Mouse (Mus musculus) gastrocnemius, adult 2 months (tissue): ENCODE measurements at regions not wholly inside any gene's neighbourhood (a gene's known extent, or its start where the extent isn't known, plus 50 kb on each side); places are given as distances from the start of the nearest gene placed in this dataset.

ENCODE experiments used
- DNase-seq: peaks from one replicate; pipeline ENCODE4 v3.0.0; 2022
- H3K27ac ChIP-seq: fragments of 200-600 bp; 2 replicates; pipeline ENCODE4 v1.8.1; 2022; ENCODE audit warnings: mild to moderate bottlenecking
- H3K4me3 ChIP-seq: fragments of 200-600 bp; 2 replicates; pipeline ENCODE4 v1.8.1; 2022; ENCODE audit warnings: mild to moderate bottlenecking, moderate library complexity
- CTCF ChIP-seq: fragments of 200-600 bp; IDR thresholded peaks from 2 replicates; pipeline ENCODE4 v1.8.1; 2022; ENCODE audit warnings: antibody characterized with exemption, mild to moderate bottlenecking, moderate library complexity
- intact Hi-C: fragments of 180-260 bp; cut with DNase I; formaldehyde crosslinking; loops from one replicate; pipeline ENCODE4 v1.15.1; 2025

- Histone ChIP-seq H3K27ac (no peak overlapping the region), H3K4me3 (no peak overlapping the region)
- no peak for DNase-seq
- no peak for TF ChIP-seq CTCF
- intact Hi-C loops, result no loop called here
Measured at GRCm38 (mm10) chr11:33061570-33061969, 85.6 kb downstream of the Fgf18 start.

GRCm38 (mm10) chr11:33060352-33060751 lies 86.8 kb downstream of the Fgf18 start:
- no peak for TF ChIP-seq CTCF

GRCm38 (mm10) chr11:33050216-33050615 lies 97.0 kb downstream of the Fgf18 start:
- Histone ChIP-seq H3K27ac (no peak overlapping the region), H3K4me3 (no peak overlapping the region)
- intact Hi-C loops, result no loop called here
- no peak for DNase-seq
- TF ChIP-seq CTCF, result no peak

More at GRCm38 (mm10) chr11:33060352-33060751, 86.8 kb downstream of the Fgf18 start:
- no peak overlapping the region for H3K4me3 ChIP-seq
- intact Hi-C loops, result no loop called here
- DNase-seq, result no peak
- H3K27ac ChIP-seq, result no peak overlapping the region

- intact Hi-C loops, result no loop called here
- no peak for DNase-seq
- no peak overlapping the region for H3K27ac ChIP-seq
- no peak for TF ChIP-seq CTCF
- H3K4me3 ChIP-seq, result no peak overlapping the region
Measured at GRCm38 (mm10) chr11:33039854-33040792, 107.1 kb downstream of the Fgf18 start.

- intact Hi-C loops, result no loop called here
- Histone ChIP-seq H3K4me3 (no peak overlapping the region), H3K27ac (no peak overlapping the region)
- TF ChIP-seq CTCF, result no peak
- DNase-seq, result no peak
Measured at GRCm38 (mm10) chr11:33036367-33036766, 110.8 kb downstream of the Fgf18 start.

GRCm38 (mm10) chr11:33028920-33029319 lies 118.3 kb downstream of the Fgf18 start:
- DNase-seq, result no peak
- H3K27ac ChIP-seq, result no peak overlapping the region
- intact Hi-C loops, result loop anchor here (1.0 kb wide), 1 partner anchor 119 kb away; no protein-coding TSS in a partner anchor
- H3K4me3 ChIP-seq, result no peak overlapping the region
- peak; percentile 78 for TF ChIP-seq CTCF

- H3K4me3 ChIP-seq, result no peak overlapping the region
- intact Hi-C loops, result no loop called here
- H3K27ac ChIP-seq, result no peak overlapping the region
- no peak for DNase-seq
- TF ChIP-seq CTCF, result no peak
Measured at GRCm38 (mm10) chr11:33027121-33027520, 120.1 kb downstream of the Fgf18 start.

GRCm38 (mm10) chr11:33013229-33014185 lies 133.7 kb downstream of the Fgf18 start:
- Histone ChIP-seq H3K4me3 (no peak overlapping the region), H3K27ac (peak overlapping the region; percentile 79)
- peak; percentile 85 for DNase-seq
- no peak for TF ChIP-seq CTCF
- intact Hi-C loops, result no loop called here

GRCm38 (mm10) chr11:33012384-33013160 lies 134.6 kb downstream of the Fgf18 start:
- intact Hi-C loops, result no loop called here
- H3K27ac ChIP-seq, result peak overlapping the region; percentile 79
- H3K4me3 ChIP-seq, result no peak overlapping the region
- peak; percentile 29 for DNase-seq
- TF ChIP-seq CTCF, result no peak

- DNase-seq, result peak; percentile 41
- Histone ChIP-seq H3K27ac (peak overlapping the region; percentile 65), H3K4me3 (no peak overlapping the region)
- no peak for TF ChIP-seq CTCF
- intact Hi-C loops, result no loop called here
Measured at GRCm38 (mm10) chr11:33008611-33009010, 138.6 kb downstream of the Fgf18 start.

- peak; percentile 53 for DNase-seq
- no peak for TF ChIP-seq CTCF
Measured at GRCm38 (mm10) chr11:33007826-33008530, 139.2 kb downstream of the Fgf18 start.

GRCm38 (mm10) chr11:33007366-33007765 lies 139.8 kb downstream of the Fgf18 start:
- no peak for TF ChIP-seq CTCF
- no peak overlapping the region for H3K4me3 ChIP-seq
- peak; percentile 31 for DNase-seq
- intact Hi-C loops, result no loop called here
- peak overlapping the region; percentile 74 for H3K27ac ChIP-seq

More at GRCm38 (mm10) chr11:33007826-33008530, 139.2 kb downstream of the Fgf18 start:
- Histone ChIP-seq H3K4me3 (no peak overlapping the region), H3K27ac (peak overlapping the region; percentile 74)
- intact Hi-C loops, result no loop called here
